Mouse (Mus musculus) heart, adult 10 weeks (tissue): Measurements from ENCODE around the gene Zc3h12a. TPM values are rescaled to one million over a fixed set of nuclear protein-coding genes. Genes with fewer than 3 reads are reported as not detected.

Experiments
- polyA plus RNA-seq: library from polyadenylated mRNA; stranded (reverse); fragments of 350-450 nt; fragmentation: Illumina TruSeq; extraction: RNeasy Lipid Tissue Mini Kit (QIAGEN cat#74804); gene quantifications from one replicate; pipeline ENCODE4 v1.2.3, GENCODE M21; 2014; ENCODE audit warnings: low read depth, low replicate concordance

Gene Zc3h12a
- polyA plus RNA-seq, result 3.4 TPM

DNA sequence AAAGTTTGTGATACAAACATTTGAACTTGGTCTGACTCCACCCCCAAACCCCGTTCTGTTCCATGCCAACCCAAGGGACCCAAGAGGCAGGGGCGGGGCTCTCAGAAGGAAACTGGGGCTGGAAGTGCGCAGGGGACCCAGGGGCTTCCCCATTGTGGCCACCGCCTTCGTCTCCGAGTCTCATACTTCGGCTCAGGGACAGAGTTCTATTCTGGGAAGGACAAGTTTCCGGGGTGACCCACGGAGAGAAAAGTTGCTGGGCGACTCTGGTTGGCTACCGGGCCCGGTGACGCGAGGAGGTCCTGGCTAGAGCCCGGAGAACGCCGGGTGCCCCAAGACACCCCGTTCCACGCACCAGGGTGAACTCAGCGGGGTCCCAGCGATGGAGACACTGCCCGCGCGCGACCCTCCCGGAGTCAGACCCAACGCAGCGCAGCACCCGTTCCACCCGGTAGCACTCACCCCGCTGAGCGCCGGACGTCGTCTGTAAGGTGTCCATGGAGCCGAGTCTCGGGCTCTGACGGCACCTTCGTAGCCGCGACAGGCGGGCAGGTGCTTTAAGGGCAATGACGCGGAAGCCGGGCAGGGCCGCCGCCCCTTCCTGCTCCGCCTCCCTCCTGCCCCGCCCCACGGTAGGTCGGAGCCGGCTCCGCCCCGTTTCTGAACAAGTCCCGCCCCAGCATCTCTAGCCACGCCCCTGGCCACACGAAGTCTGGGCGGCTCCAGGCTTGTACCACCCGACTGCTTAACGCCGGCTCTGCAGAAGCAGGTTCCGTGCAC is at the start of gene Zc3h12a:
TSS of gene Zc3h12a (minus strand) at position 536 of the 780 bp plus-strand sequence.

DNA sequence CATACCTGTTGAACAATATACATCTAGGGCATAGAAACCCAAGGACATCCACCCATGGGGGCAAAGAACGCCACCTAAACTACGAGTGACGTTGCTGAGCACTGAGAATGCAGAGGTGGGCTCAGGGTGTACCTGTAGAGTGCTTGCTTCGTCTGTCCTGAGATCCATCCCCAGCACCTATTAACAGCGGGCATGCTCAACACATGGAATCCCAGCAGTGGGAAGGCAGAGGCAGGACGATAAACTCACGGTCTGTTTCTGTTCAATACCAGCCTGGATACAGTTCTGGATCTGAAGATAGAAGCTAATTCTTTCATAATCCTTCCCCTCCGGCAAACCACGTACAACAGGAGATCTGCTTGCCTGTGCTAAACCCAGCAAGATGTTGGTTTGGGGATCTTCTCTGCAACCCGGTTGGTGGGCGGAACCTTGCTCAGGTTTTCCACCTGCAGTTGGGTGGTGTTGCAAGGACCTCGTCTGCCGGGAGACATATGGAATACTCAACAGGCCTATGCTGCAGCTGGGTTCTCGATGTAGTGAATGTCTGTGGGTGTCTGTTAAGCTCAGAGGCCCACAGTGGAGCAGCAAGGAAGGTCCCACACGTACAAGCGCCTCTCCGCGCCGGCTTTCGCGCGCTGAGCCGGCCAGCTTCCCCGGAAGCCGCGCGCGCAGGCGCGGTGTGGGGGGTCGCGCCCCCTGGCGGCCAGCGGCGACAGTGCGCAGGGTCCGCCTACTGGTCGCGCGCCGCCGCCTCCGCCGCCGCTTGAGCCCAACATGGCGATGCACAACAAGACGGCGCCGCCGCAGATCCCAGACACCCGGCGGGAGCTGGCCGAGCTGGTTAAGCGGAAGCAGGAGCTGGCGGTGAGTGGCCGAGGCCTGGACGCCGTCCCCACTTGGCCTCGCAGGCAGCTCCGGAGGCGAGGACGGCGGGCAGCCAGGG is 43.0 kb downstream of the Zc3h12a start, which contains the start of gene Meaf6:
TSS of gene Meaf6 (plus strand) at position 732 of the 943 bp plus-strand sequence.

Other genes starting within 250 kb of the Zc3h12a start
- not detected for gene Epha10, start 246.9 kb downstream of the Zc3h12a start, polyA plus RNA-seq
- 9.6 TPM for gene 9930104L06Rik, start 190.8 kb downstream of the Zc3h12a start, polyA plus RNA-seq
- 0.55 TPM for gene Cdca8, start 188.5 kb downstream of the Zc3h12a start, polyA plus RNA-seq
- 4.4 TPM for gene Rspo1, start 141.4 kb downstream of the Zc3h12a start, polyA plus RNA-seq
- gene Gnl2, start 111.3 kb downstream of the Zc3h12a start, polyA plus RNA-seq, result 52.7 TPM
- gene Dnali1, start 62.1 kb downstream of the Zc3h12a start, polyA plus RNA-seq, result not detected
- 8.0 TPM for gene Snip1, start 61.2 kb downstream of the Zc3h12a start, polyA plus RNA-seq
- 30.6 TPM for gene Meaf6, start 42.7 kb downstream of the Zc3h12a start, polyA plus RNA-seq